Mouse (Mus musculus): ENCODE measurements around the gene Wdr90. TPM values are rescaled to one million over a fixed set of nuclear protein-coding genes. Genes with fewer than 3 reads are reported as not detected.

Wdr90 gene
- polyA plus RNA-seq, 1 experiment from 2014 or later, result 32.1 TPM

GRCm38 (mm10) chr17:25795609-25796092 is 65.7 kb downstream of the Wdr90 start, which contains the start of gene AC134908.4:
Gene AC134908.4 (minus strand): TSS chr17:25795659.
- H3K27me3 ChIP-seq, result no peaks in the 10 kb centered on the region
- H3K36me3 ChIP-seq, result 0 out of 2 replicates have a peak, but pooled peaks cover 3% of the 10 kb centered on the region
- 27% methylated on average over 6 of the region's 6 CpGs for WGBS
- peak within 1 kb of the TSS; percentile 66 for H3K4me3 ChIP-seq (replicated peaks)
- no peak for ATAC-seq (ENCODE audit: insufficient number of reproducible peaks, low FRiP score, low TSS enrichment, low read depth)
- H3K9me3 ChIP-seq (replicated peaks), result no peaks in the 10 kb centered on the region
- no peak within 1 kb of the TSS; the same call in 1 of the 2 replicates for H3K27ac ChIP-seq (replicated peaks)
- H3K9ac ChIP-seq, result peak within 1 kb of the TSS; percentile 33
- peak within 1 kb of the TSS; percentile 89 for H3K4me2 ChIP-seq (replicated peaks)
- peaks cover 44% of the 10 kb centered on the region for H3K4me1 ChIP-seq

DNA sequence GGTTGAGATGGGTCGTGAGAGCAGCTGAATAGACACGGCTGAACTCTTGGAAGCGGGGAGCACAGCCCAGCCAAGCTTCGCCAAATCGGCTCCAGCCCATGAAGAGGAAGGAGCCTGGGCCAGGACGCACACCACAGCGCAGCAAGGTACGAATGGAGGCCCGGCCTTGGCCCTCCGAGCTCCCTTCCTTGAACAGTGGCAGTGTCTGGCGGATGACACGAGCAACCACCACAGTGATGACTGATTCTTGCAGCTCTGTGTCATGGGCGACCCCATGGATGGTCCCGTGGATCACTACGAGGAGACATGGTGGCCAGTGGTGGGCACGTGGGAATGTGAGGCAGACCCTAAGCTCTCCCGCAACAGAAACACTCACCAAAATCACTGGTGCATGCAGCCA is 66.3 kb downstream of the Wdr90 start:
- H3K9me3 ChIP-seq (replicated peaks), result no peaks in the 10 kb centered on the region
- 75% methylated on average over 17 of the region's 17 CpGs for WGBS
- H3K9ac ChIP-seq, result no peak overlapping the region
- H3K36me3 ChIP-seq, result 0 out of 2 replicates have a peak, but pooled peaks cover 3% of the 10 kb centered on the region
- H3K4me2 ChIP-seq (replicated peaks), result peak overlapping the region; percentile 89; the same call in 1 of the 2 replicates
- ATAC-seq (ENCODE audit: insufficient number of reproducible peaks, low FRiP score, low TSS enrichment, low read depth), result no peak
- H3K4me1 ChIP-seq, result peaks cover 47% of the 10 kb centered on the region
- peak overlapping the region; percentile 66 for H3K4me3 ChIP-seq (replicated peaks)
- H3K27me3 ChIP-seq, result no peaks in the 10 kb centered on the region
- H3K27ac ChIP-seq (replicated peaks), result no peak overlapping the region

Small RNA genes within 50 kb of the gene (microRNA-seq; reads per million reads assigned to microRNA genes)
- not detected for gene Mir3082 (ENCODE audit: borderline number of aligned reads)

Other genes starting within 250 kb of the Wdr90 start
- gene Gng13, start 144.3 kb downstream of the Wdr90 start, polyA plus RNA-seq (2015; fragmentation: Nextera tagmentation; extraction: Ambion mirVana), result 23.7 and 44.9 TPM in 2 replicates
- 22.6 and 24.5 TPM in 2 replicates for gene Chtf18, start 134.1 kb downstream of the Wdr90 start, polyA plus RNA-seq (2015; fragmentation: Nextera tagmentation; extraction: Ambion mirVana)
- gene Rpusd1, start 133.8 kb downstream of the Wdr90 start, polyA plus RNA-seq (2015; fragmentation: Nextera tagmentation; extraction: Ambion mirVana), result 25.1 and 26.0 TPM in 2 replicates
- 2.4 and 3.9 TPM in 2 replicates for gene Mslnl, start 125.5 kb downstream of the Wdr90 start, polyA plus RNA-seq (2015; fragmentation: Nextera tagmentation; extraction: Ambion mirVana)
- 24.2 and 31.4 TPM in 2 replicates for gene Msln, start 107.1 kb downstream of the Wdr90 start, polyA plus RNA-seq (2015; fragmentation: Nextera tagmentation; extraction: Ambion mirVana)
- 26.9 and 27.1 TPM in 2 replicates for gene Narfl, start 87.7 kb downstream of the Wdr90 start, polyA plus RNA-seq (2015; fragmentation: Nextera tagmentation; extraction: Ambion mirVana)
- gene Haghl, start 75.8 kb downstream of the Wdr90 start, polyA plus RNA-seq (2015; fragmentation: Nextera tagmentation; extraction: Ambion mirVana), result 62.0 and 67.2 TPM in 2 replicates
- 2.9 and 4.8 TPM in 2 replicates for gene Ccdc78, start 74.9 kb downstream of the Wdr90 start, polyA plus RNA-seq (2015; fragmentation: Nextera tagmentation; extraction: Ambion mirVana)
- 95.7 and 99.3 TPM in 2 replicates for gene Fam173a, start 68.6 kb downstream of the Wdr90 start, polyA plus RNA-seq (2015; fragmentation: Nextera tagmentation; extraction: Ambion mirVana)
- gene AC134908.4, start 65.8 kb downstream of the Wdr90 start, polyA plus RNA-seq (2015; fragmentation: Nextera tagmentation; extraction: Ambion mirVana), result not detected in 2 replicates
- 41.8 and 44.8 TPM in 2 replicates for gene Metrn, start 64.4 kb downstream of the Wdr90 start, polyA plus RNA-seq (2015; fragmentation: Nextera tagmentation; extraction: Ambion mirVana)
- gene Fbxl16, start 52.4 kb downstream of the Wdr90 start, polyA plus RNA-seq (2015; fragmentation: Nextera tagmentation; extraction: Ambion mirVana), result 3.8 and 4.0 TPM in 2 replicates
- gene Wdr24, start 37.9 kb downstream of the Wdr90 start, polyA plus RNA-seq (2015; fragmentation: Nextera tagmentation; extraction: Ambion mirVana), result 24.7 and 27.1 TPM in 2 replicates
- 44.9 and 46.2 TPM in 2 replicates for gene Jmjd8, start 32.6 kb downstream of the Wdr90 start, polyA plus RNA-seq (2015; fragmentation: Nextera tagmentation; extraction: Ambion mirVana)
- 343 and 364 TPM in 2 replicates for gene Stub1, start 28.1 kb downstream of the Wdr90 start, polyA plus RNA-seq (2015; fragmentation: Nextera tagmentation; extraction: Ambion mirVana)
- 2.7 and 3.2 TPM in 2 replicates for gene Rhbdl1, start 24.2 kb downstream of the Wdr90 start, polyA plus RNA-seq (2015; fragmentation: Nextera tagmentation; extraction: Ambion mirVana)
- 2.5 and 3.5 TPM in 2 replicates for gene Gm20683, start 19.7 kb downstream of the Wdr90 start, polyA plus RNA-seq (2015; fragmentation: Nextera tagmentation; extraction: Ambion mirVana)
- gene Rhot2, start 16.6 kb downstream of the Wdr90 start, polyA plus RNA-seq (2015; fragmentation: Nextera tagmentation; extraction: Ambion mirVana), result 24.5 and 25.8 TPM in 2 replicates
- gene Mcrip2, start 7.3 kb upstream of the Wdr90 start, polyA plus RNA-seq (2015; fragmentation: Nextera tagmentation; extraction: Ambion mirVana), result 13.4 and 15.7 TPM in 2 replicates
- gene Mettl26, start 13.6 kb upstream of the Wdr90 start, polyA plus RNA-seq (2015; fragmentation: Nextera tagmentation; extraction: Ambion mirVana), result 49.6 and 51.8 TPM in 2 replicates
- 0.62 and 0.83 TPM in 2 replicates for gene Wfikkn1, start 19.4 kb upstream of the Wdr90 start, polyA plus RNA-seq (2015; fragmentation: Nextera tagmentation; extraction: Ambion mirVana)
- gene Rab40c, start 58.2 kb upstream of the Wdr90 start, polyA plus RNA-seq (2015; fragmentation: Nextera tagmentation; extraction: Ambion mirVana), result 35.8 and 38.9 TPM in 2 replicates
- 51.1 and 58.4 TPM in 2 replicates for gene Pigq, start 83.4 kb upstream of the Wdr90 start, polyA plus RNA-seq (2015; fragmentation: Nextera tagmentation; extraction: Ambion mirVana)
- 2.7 and 5.8 TPM in 2 replicates for gene Nhlrc4, start 83.5 kb upstream of the Wdr90 start, polyA plus RNA-seq (2015; fragmentation: Nextera tagmentation; extraction: Ambion mirVana)
- 0.24 and 0.28 TPM in 2 replicates for gene A930017K11Rik, start 91.1 kb upstream of the Wdr90 start, polyA plus RNA-seq (2015; fragmentation: Nextera tagmentation; extraction: Ambion mirVana)
- 24.5 and 29.8 TPM in 2 replicates for gene Capn15, start 124.3 kb upstream of the Wdr90 start, polyA plus RNA-seq (2015; fragmentation: Nextera tagmentation; extraction: Ambion mirVana)
- 18.3 and 19.6 TPM in 2 replicates for gene Rab11fip3, start 208.1 kb upstream of the Wdr90 start, polyA plus RNA-seq (2015; fragmentation: Nextera tagmentation; extraction: Ambion mirVana)
- 39.7 and 42.6 TPM in 2 replicates for gene Decr2, start 228.8 kb upstream of the Wdr90 start, polyA plus RNA-seq (2015; fragmentation: Nextera tagmentation; extraction: Ambion mirVana)
- 87.1 and 98.8 TPM in 2 replicates for gene Nme4, start 234.1 kb upstream of the Wdr90 start, polyA plus RNA-seq (2015; fragmentation: Nextera tagmentation; extraction: Ambion mirVana)